Mouse (Mus musculus): ENCODE data around the gene D430041D05Rik. TPM values are rescaled to one million over a fixed set of nuclear protein-coding genes. Genes with fewer than 3 reads are reported as not detected.

The D430041D05Rik gene
- total RNA-seq, 2 experiments from 2014 or later = not detected

DNA sequence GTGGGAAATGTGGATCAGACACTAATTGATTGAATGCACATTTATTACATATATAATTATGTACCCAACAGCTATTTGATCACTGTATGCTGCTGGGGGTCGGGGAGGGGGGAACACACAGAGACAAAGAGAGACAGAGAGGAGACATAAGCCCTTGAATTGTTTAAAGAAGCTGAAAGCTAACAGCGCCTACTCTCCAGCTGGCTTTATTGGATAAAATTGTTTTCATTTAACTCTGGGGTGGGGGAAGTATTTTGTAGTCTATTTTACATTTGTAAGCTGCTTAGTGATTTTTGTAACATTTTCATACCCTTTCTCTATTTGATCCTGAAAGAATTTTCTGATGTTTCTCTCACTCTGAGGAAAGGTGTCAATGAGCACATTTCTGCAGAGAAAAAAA, 201.4 kb downstream of the D430041D05Rik start:
- no peak for ATAC-seq (replicated peaks; ENCODE audit: poor library complexity, severe bottlenecking)

DNA sequence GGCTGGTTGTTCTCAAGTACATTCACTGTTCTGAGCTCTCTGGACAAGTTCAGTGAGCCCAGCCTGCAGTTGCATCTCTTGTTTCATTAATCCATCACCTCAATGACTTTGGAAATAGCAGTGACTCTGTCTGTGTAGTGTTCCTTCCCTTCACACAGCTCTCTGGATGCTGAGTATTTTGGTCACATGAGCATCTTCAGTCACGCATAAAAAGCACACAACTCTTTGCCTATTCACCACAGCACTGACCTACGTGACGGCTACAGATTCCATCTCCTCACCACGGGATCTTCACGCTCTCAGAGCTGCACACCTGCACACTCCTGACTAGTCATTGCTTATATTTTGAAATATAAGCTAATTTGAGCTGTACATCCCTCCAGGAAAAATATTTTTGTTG, 202.4 kb downstream of the D430041D05Rik start:
- no peak for ATAC-seq (replicated peaks; ENCODE audit: poor library complexity, severe bottlenecking)

DNA sequence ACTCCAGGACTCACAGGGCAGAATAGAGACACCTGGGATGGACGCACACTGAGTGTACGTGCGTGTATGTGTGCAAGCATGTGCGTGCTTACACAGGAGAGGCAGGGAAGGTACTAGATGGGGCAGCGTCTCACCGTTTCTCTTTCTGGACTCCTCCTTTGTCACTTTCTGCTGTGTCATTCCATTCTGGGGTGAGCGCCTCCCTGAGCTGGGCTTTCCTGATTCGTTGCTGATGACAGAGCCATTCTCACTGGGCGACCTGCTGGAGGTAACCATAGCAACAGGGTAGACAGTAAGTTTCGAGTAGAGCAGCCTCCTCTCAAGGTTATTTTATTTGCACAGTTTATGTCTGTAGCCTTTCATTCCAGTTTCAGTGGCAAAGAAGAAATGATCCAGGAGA, 202.9 kb downstream of the D430041D05Rik start:
- no peak for ATAC-seq (replicated peaks; ENCODE audit: poor library complexity, severe bottlenecking)

DNA sequence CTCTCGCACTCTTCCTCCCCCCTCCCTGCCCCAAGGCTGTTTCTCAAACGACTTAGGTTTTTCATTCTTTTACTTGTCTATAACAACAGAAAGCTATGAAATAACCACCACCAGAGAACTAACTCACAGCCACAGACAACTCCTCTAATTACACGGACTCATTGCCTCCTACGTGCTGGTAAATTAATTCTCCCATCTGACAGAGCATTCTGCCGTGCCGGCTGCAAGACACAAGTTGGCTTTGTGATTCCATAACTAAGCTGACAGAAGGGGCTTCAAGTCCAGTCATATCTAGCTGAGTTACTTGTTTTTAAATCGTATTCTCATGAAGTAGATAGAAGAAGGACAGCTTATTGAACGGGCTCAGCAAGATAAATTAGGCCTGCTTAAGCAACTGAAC, 205.2 kb downstream of the D430041D05Rik start:
- no peak for ATAC-seq (replicated peaks; ENCODE audit: poor library complexity, severe bottlenecking)

DNA sequence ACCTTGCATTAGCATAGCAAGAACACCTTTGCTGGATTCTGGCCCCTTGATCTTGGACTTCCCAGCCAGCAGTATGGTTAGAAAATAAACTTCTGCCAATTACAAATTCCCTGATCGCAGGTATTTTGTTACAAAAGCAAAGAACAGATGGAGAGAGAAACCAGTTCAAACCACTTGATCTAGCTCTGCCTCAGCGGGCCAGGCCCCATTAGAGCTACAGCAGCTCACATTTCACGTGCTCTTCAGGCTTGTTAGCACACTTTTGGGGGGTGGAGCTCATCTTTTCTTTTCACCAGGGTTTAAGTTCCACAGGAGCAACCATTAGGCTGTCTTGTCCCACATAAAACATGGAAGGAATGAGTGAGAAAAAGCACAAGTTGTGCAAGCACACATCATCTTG, 210.6 kb downstream of the D430041D05Rik start:
- ATAC-seq (replicated peaks; ENCODE audit: poor library complexity, severe bottlenecking) = no peak

DNA sequence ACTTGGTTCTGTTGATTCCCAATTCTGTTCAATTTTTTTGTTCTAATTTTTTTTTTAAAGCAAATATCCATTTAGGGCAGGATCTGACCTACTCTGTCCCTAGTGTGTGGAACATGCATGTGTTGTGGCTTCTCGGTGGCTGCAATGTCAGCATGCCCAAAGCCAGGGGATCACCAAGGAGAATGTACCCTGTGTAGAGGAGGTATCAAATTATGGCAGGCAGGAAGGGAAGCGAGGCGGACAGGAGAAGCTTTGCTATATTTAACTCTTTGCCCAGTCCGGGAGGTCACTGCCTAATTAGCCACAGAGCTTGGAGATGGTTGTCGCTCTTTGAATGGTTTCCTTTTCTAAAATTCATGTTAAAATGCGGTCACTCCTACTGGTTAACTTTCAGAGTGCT, 212.6 kb downstream of the D430041D05Rik start:
- ATAC-seq (replicated peaks; ENCODE audit: poor library complexity, severe bottlenecking) = no peak

DNA sequence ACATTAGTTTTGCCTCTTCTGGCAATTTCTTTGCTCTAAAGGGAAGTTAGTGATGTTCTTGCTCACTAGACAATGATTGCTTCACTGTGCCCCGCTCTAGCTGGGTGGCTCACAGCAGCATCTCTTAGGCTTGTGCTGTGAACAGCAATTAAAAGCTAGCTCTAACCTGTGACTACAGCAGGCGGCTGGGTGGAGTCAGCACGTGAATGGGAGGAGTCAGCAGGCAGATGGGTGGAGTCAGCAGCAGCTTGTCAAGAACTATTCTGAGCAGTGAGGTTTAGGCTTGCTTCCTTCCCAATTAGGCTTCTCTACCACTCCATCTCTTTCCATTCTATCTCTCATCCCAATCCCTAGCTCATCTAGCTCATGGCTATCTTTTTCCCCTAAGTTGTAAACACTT, 213.5 kb downstream of the D430041D05Rik start:
- ATAC-seq (replicated peaks; ENCODE audit: poor library complexity, severe bottlenecking) = no peak

DNA sequence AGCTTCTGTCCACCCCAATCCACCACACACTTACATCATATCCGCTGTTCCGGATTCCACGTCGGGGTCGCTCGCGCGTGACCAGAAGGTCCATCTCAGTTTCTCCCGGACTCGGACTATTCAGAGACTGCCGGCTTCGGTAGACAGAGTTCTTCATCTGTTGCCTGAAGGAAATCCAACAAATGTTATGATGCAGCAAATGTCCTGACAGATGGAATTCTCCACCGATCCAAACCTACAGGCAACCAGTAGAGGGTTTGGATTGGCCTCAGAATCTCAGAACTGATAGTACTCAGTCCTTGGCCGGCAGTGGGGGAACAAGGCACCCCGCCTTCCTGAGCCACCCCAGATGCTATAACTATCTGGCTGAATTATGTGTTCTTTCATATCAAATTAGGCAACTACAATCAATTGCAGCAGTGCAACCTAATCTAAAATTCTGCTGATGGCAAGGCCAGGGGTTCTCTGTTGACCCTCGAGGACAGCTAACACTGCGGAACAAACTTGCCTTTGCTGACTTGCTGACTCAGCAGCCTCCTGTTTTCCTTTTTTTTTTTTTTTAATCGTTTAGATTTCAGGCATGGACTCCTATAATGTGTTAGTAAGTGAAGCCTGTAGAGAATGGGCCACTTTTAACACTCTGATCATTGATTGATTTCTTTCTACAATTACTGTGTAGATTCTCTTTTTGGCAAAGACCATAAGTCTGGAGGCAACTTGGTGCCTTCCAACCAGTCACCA, 218.2 kb downstream of the D430041D05Rik start:
- no peak for ATAC-seq (replicated peaks; ENCODE audit: poor library complexity, severe bottlenecking)

DNA sequence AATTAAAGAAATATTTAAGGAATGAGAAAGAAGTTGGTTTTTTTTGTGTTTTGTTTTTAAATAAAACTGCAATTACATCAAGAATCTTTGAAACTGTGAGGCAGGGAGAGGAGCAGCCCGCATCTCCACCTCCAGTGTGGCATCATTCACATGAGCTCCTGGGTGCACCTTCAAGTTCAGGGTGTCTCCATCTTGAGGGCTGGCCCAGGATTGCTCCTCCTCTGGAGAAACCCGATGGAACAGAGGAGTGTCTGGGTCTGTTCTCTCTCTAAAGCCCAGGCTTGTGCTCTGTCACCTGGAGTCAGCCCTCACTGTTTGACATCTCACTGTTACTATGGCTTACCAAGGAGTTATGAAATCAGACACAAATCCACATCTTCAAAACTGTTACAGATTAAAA, 219.1 kb downstream of the D430041D05Rik start:
- no peak for ATAC-seq (replicated peaks; ENCODE audit: poor library complexity, severe bottlenecking)

DNA sequence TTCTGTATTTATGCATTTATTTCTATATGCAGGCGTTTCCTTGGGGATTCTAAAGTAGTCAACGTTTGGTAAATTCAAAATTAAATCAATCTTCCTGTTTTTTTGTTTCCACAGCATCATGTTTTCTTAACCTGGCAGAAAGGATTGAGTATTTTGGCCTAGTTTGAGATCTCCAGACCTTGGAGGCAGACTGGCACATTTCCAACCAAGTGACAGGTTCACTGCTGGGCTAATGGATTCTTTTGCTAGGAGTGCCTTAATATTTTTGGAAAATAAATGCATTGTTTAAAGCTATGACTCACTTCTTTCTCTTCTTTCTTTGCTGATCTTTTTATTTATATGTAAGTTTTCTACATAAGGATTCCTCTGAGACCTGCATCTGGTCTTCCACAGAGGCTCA, 222.0 kb downstream of the D430041D05Rik start:
- no peak for ATAC-seq (replicated peaks; ENCODE audit: poor library complexity, severe bottlenecking)

DNA sequence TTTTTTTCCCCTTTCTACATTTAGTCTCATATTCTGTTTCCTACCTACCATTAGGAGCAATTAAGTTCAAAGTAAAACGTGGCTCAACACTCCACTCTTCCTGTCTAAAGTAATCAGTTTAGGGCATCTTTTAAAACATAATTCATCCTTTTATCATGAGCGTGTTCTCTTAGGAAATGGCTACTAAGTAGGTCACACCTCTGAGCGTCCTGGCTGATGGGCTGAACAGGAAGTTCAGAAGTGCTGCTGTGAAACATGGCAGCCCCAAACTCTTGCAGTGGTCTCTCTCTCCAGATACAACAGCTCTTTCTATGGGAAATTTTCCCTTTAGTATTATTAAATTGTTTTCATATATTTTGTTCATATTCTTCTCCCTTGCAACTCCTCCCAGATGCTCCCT, 223.7 kb downstream of the D430041D05Rik start:
- ATAC-seq (replicated peaks; ENCODE audit: poor library complexity, severe bottlenecking) = no peak

DNA sequence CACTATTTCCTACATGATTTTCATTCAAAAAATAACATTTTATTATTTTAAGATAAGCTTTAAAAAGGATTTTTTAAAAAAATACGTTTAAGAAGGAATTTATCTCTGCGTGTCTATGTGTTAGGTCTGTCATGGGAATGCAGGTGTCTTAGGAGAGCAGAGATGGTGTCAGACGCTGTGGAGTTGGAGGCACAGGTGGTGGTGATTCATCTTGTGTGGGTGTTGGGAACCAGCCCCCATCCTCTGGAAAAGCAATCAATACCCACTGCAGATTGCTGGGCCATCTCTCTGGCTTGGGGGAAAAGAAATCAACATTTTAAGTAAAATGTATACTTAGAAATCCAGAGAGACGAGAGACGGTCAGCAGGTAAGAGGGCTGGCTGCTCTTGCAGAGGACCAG, 225.2 kb downstream of the D430041D05Rik start:
- ATAC-seq (replicated peaks; ENCODE audit: poor library complexity, severe bottlenecking) = no peak

DNA sequence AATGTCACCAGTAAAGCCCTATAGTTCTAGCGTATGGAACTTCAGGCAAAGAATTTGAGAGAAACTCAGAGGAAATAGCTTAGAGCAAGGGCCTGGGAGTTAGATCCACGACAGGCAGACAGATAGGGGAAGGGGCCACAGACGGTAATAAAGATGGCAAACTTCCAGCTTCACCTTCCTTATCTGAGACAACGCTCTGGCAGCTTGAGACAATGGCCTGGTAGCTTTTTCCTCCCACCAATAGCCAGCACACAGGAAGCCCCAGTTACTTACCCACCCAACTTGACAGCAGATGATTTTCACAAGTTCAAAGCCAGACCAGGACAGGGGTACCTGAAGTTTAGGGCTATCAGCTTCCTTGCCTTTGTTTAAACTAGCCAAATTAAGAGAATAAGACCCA, 226.5 kb downstream of the D430041D05Rik start:
- ATAC-seq (replicated peaks; ENCODE audit: poor library complexity, severe bottlenecking) = no peak

DNA sequence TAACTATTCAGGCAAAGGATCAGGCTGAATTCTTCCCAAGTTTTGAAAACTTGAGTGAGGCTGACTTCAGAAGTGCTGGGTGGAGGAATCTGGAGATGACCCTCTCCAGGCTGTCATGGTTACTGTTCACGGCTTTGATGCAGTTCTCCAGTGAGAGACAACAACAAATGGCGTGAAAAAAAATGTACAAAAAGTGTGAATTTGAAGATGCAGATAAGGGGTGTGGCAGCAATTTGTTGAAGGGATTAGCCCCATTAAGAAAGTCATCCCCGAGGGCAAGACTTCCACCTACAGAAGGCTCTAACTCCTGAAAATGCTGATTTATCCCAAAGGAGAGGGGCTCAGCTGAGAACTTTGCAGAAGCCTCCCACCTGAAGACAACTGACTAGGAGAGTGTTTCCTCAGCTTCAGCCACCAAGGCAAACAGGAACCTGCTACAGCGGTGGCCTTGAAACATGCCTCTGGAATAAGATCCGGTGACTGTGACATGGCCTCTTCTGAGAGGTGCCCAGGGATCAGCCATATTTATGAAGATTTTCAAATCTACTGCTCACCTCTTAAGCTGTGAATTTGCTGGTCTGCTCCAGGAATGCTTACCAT, 227.5 kb downstream of the D430041D05Rik start:
- ATAC-seq (replicated peaks; ENCODE audit: poor library complexity, severe bottlenecking) = no peak

DNA sequence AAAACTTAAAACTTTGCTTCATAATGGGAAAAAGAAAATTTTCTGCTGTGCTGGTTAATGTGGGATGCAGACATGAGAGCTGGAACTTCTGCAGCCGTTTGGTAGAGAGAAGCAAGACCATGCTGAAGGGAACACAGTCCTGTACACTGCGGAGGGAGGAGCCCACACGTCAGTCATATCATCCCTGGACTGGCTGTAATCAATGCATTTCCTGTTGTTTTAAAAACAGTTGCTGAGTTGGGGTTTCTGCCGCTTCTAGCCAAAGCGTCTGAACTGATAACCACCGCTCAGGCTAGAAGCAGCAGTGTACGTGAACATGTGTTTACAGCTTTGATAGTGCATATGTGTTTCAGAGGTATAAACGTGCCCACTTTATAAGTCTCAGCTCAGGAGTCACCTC, 231.2 kb downstream of the D430041D05Rik start:
- no peak for ATAC-seq (replicated peaks; ENCODE audit: poor library complexity, severe bottlenecking)

DNA sequence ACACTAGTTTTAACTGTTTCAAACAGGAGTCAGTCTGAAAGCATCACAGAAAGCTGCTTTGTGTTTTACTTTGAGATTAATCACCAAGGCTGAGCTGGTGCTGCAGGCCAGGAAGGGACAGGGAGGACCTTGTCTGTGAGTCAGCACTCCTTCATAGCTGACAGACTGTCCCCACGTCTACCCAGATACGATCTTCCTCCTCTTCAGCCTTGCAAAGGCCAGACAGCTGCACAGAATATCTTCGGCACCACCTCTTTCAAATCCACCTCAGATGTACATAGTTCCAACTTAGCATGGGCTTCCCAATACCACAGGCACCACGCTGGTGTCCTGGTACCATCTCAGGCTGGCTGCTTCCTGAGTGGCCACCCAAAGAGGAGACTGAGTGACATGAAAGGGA, 232.6 kb downstream of the D430041D05Rik start:
- ATAC-seq (replicated peaks; ENCODE audit: poor library complexity, severe bottlenecking) = no peak

DNA sequence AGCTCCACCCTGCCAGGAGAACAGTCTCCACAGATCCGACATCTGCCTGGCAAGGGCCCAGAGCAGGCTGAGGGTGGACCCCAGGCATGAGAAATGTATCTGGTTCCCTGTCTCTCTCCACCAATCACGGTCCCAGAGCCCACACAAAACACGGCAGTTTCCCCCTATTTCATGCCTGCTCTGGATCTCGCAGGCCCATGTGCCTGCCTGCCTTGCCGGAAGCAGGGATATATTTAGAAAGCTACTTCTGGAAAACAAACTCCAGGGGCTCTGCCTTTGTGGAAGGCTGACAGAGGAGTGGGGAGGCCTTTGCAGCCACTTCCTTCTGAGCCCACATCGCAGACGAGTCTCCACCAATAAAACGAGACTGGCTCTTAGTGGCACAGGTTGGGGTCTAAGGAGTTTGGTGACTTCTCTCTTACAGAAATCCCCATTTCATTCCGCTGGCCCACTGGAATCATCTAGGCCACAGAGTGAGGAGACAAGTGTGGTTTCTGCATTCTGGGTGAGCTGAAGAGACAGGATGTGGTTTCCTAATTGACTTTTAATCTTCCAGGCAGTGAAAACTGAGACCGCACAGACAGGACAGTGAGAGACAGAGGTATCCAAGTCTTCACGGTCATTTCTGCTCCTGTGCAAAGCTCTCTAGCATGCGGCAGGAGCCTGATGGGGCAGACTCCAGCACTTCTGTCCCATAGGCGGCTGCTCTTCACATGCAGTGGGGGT, 233.7 kb downstream of the D430041D05Rik start:
- peak; percentile 37; the same call in 1 of the 2 replicates for ATAC-seq (replicated peaks; ENCODE audit: poor library complexity, severe bottlenecking)

DNA sequence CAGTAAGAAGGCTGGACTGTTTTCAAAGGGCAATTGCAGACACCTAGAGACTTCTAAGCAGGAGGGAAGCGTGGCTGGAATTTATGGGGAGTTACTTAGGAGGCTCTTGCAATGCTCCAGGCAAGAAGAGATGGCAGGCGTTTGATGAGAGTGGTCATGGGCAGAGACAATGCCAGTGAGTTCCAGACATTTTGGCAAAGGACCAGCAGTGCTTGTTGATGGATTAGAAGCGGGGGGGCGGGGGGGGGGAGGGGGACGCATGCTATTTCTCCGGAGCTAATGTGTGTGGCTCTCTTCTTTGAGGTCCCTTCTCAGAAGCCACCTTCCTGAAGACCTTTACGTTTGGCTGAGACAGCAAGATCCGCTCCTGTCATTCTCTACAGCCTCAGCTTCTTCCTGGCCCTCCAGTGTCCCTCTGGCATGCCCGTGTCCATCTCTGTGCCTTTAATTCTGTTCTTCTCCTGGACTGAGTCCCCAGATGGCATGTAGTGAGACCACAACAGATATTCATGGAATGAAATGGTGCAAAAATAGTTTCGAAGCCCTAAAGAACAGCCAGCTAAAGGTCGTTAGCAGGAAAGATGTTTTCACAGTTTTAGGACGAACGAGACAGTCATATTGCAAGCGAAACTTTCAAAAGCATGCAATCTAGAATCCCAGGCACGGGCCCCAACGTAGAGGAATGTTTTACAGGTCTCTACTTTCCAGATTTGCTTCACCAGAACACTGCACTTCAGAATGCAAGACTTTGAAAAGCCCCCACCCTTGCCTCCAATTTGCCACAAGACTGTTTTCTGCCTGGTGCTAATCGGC, 234.4 kb downstream of the D430041D05Rik start:
- no peak for ATAC-seq (replicated peaks; ENCODE audit: poor library complexity, severe bottlenecking)

DNA sequence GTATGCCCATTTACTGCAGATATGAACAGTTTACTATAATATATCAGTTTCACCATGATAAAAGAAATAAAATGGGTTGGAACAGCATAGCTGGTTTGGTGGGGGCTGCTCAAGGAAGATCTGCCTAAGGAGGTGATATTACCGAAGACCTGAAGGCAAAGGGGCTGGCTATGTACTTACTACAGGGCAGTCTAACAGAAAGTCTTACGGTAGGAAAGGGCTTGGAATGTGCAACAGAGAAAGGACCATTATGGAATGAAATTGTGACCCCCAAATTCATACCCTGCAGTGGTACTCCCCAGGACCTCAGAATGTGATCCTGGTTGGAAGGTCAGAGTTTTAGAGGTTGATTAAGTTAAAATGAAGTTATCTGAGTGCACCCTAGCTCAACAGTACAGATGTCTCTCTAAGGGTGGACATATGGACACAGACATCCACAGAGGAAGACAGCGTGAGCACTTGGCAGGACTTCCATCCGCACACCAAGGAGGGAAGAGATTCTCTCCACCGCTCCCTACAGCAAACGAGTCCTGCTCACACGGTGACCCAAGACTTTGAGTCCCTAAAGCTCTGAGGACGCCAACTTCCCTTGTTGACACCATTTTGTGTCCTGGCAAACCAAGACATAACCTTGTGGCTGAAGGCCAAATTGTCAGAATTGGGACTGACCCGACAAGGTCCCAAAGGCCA, 235.2 kb downstream of the D430041D05Rik start:
- ATAC-seq (replicated peaks; ENCODE audit: poor library complexity, severe bottlenecking) = no peak

DNA sequence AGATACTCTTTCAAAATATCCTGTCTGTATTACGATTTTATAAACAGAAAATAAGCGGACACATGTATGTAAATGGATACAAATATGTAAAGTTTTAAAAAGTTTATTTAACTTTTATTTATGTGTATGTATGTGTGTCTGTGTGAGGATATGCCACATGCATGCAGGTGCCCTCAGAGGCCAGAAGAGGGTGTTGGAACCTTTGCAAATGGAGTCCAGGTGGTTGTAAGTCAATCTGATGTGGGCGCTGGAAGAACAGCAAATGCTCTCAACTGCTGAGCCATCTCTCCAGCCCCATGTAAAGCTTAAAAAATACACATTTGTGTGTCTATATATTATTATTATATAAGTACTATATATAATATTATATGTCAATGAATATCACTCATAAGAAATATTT, 237.4 kb downstream of the D430041D05Rik start:
- no peak for ATAC-seq (replicated peaks; ENCODE audit: poor library complexity, severe bottlenecking)

Data from granulocyte monocyte progenitor cell, adult 5-6 weeks (primary cell).